In genomic region chr11:61388012-61388411, GRCm38 (mm10) we compare ENCODE assay signal across 9 mouse cellular contexts. TPM values are rescaled to one million over a fixed set of nuclear protein-coding genes. Genes with fewer than 3 reads are reported as not detected.
DNase-seq lines count a peak whose midpoint lies in the region; ATAC-seq and TF ChIP-seq lines count a peak whose summit lies in the region.
"Had no signal": no experiment of that assay in that cellular context is flagged by ENCODE, and none has a peak within 500 bp of the region (broad histone marks: within the 10 kb centered on the region; RNA-seq: fewer than 3 reads in every experiment).

No protein-coding gene starts in this region.

- H3K27ac ChIP-seq in forebrain, postnatal 0 days (ENCODE audit: low read depth, low read length), result no peak overlapping the region
- H3K27ac ChIP-seq in forebrain, embryonic 13.5 days, result no peak overlapping the region
- H3K27ac ChIP-seq: neural tube, embryonic 13.5 days had no signal

- H3K4me1 ChIP-seq in forebrain, postnatal 0 days (ENCODE audit: insufficient read depth), result no peaks in the 10 kb centered on the region
- no peaks in the 10 kb centered on the region for H3K4me1 ChIP-seq in forebrain, embryonic 13.5 days
- H3K4me1 ChIP-seq: neural tube, embryonic 13.5 days had no signal

- DNase-seq in forebrain, postnatal 0 days, result peak; percentile 56
- DNase-seq in lung, postnatal 10 days, result peak; percentile 50
- DNase-seq in lung, postnatal 25 days (ENCODE audit: low spot score), result no peak
- DNase-seq in NIH3T3 (ENCODE audit: low read depth), result peak; percentile 82
- DNase-seq in heart, postnatal 4 days, result peak; percentile 62
- DNase-seq in thymus, postnatal 0 days (ENCODE audit: low spot score), result peak; percentile 64
- no peak for DNase-seq in natural killer cell, adult 2 months (ENCODE audit: low spot score in 2 of 2)

- ATAC-seq in forebrain, postnatal 0 days, result no peak
- ATAC-seq in forebrain, embryonic 13.5 days, result no peak

- H3K36me3 ChIP-seq in forebrain, postnatal 0 days (ENCODE audit: insufficient read depth), result no peaks in the 10 kb centered on the region
- no peaks in the 10 kb centered on the region for H3K36me3 ChIP-seq in forebrain, embryonic 13.5 days (ENCODE audit: poor library complexity, severe bottlenecking)
- H3K36me3 ChIP-seq: neural tube, embryonic 13.5 days had no signal

- no peak overlapping the region for H3K4me2 ChIP-seq in forebrain, postnatal 0 days (ENCODE audit: low read depth)
- no peak overlapping the region for H3K4me2 ChIP-seq in forebrain, embryonic 13.5 days
- H3K4me2 ChIP-seq: neural tube, embryonic 13.5 days had no signal

- H3K4me3 ChIP-seq in forebrain, postnatal 0 days (ENCODE audit: low read depth, low read length), result no peak overlapping the region
- H3K4me3 ChIP-seq in forebrain, embryonic 13.5 days, result no peak overlapping the region
- H3K4me3 ChIP-seq: neural tube, embryonic 13.5 days had no signal

- peak; percentile 50 for TF ChIP-seq CTCF in forebrain, postnatal 0 days (IDR thresholded peaks at IDR 0.05; ENCODE audit: low read depth)

- no peaks in the 10 kb centered on the region for H3K9me3 ChIP-seq in forebrain, postnatal 0 days (ENCODE audit: low read length)
- no peaks in the 10 kb centered on the region for H3K9me3 ChIP-seq in forebrain, embryonic 13.5 days (replicated peaks)

- no peak overlapping the region for H3K9ac ChIP-seq in forebrain, postnatal 0 days
- H3K9ac ChIP-seq in forebrain, embryonic 13.5 days, result no peak overlapping the region
- H3K9ac ChIP-seq: neural tube, embryonic 13.5 days had no signal

- no peaks in the 10 kb centered on the region for H3K27me3 ChIP-seq in forebrain, postnatal 0 days (ENCODE audit: insufficient read depth, low read length)
- no peaks in the 10 kb centered on the region for H3K27me3 ChIP-seq in forebrain, embryonic 13.5 days
- H3K27me3 ChIP-seq: neural tube, embryonic 13.5 days had no signal

- WGBS in forebrain, postnatal 0 days, result 61% methylated on average over 6 of the region's 6 CpGs
- 63% methylated on average over 6 of the region's 6 CpGs for whole genome bisulfite sequencing in forebrain, embryonic 13.5 days

RNA-seq across cellular contexts. Expression of gene Slc47a1, which starts 9.9 kb away (rescaled TPM):
- 1.5 and 2.3 TPM in 2 replicates for total RNA-seq in forebrain, postnatal 0 days (2014; rRNA removed)
- polyA plus RNA-seq in forebrain, postnatal 0 days (2015; fragmentation: Nextera tagmentation; extraction: Ambion mirVana), result 0.75 and 1.3 TPM in 2 replicates
- 0.06 TPM in 1 of 2 replicates, not detected in the other for polyA plus RNA-seq in forebrain, embryonic 13.5 days (2015; fragmentation: Nextera tagmentation; extraction: Ambion mirVana)
- 10 to 100 TPM; 30.7 to 36.2 TPM for total RNA-seq in heart, postnatal 4 days (2021)
- 1.3 and 1.7 TPM in 2 replicates for polyA plus RNA-seq in thymus, postnatal 0 days (2015; fragmentation: Nextera tagmentation; extraction: Ambion mirVana)
- polyA plus RNA-seq: neural tube, embryonic 13.5 days had no signal

RNA-seq across cellular contexts. Expression of gene Slc47a2, which starts 45.4 kb away (rescaled TPM):
- 0.08 TPM in 1 of 2 replicates, not detected in the other for total RNA-seq in forebrain, postnatal 0 days (2014; rRNA removed)
- not detected in 2 replicates for polyA plus RNA-seq in forebrain, postnatal 0 days (2015; fragmentation: Nextera tagmentation; extraction: Ambion mirVana)
- not detected in 2 replicates for polyA plus RNA-seq in forebrain, embryonic 13.5 days (2015; fragmentation: Nextera tagmentation; extraction: Ambion mirVana)
- under 1 TPM; 0.11 to 0.12 TPM for total RNA-seq in heart, postnatal 4 days (2021)
- 0.67 and 0.82 TPM in 2 replicates for polyA plus RNA-seq in thymus, postnatal 0 days (2015; fragmentation: Nextera tagmentation; extraction: Ambion mirVana)
- polyA plus RNA-seq: neural tube, embryonic 13.5 days had no signal

Comparison
In these comparisons a context has a peak if more than half of its experiments do, and no peak if none do; other contexts are left out.
1. DNase-seq: peak in forebrain, postnatal 0 days (single experiment), lung, postnatal 10 days (single experiment), NIH3T3 (single experiment), heart, postnatal 4 days (single experiment) and thymus, postnatal 0 days (single experiment); none in lung, postnatal 25 days (single experiment) and natural killer cell, adult 2 months (0 of 2).